Mouse (Mus musculus) olfactory bulb, adult 2 months (tissue): ENCODE results near the gene Hist1h2ak.

Source experiments
- CTCF ChIP-seq: fragments of 200-500 bp; IDR thresholded peaks from 2 replicates; pipeline ENCODE4 v1.5.1; 2012; ENCODE audit warnings: low read depth, mild to moderate bottlenecking, low read length, moderate library complexity; ENCODE audit not compliant: insufficient read depth
- POLR2A ChIP-seq: fragments of 200-500 bp; IDR thresholded peaks from 2 replicates; pipeline ENCODE4 v1.6.1; 2012; ENCODE audit warnings: mild to moderate bottlenecking, low read depth, low read length, moderate library complexity; ENCODE audit not compliant: insufficient read depth

GRCm38 (mm10) chr13:21752356-21752755 is 1.3 kb downstream of the Hist1h2ak start:
- TF ChIP-seq POLR2A (no peak), CTCF (no peak)
